Mouse (Mus musculus) A20 (cell line): ENCODE data around the gene Krtap16-1.

Experiments used
- DNase-seq: peaks from one replicate; pipeline ENCODE4 v3.0.0-alpha.2; 2011; ENCODE audit warnings: low read depth, low spot score

The Krtap16-1 gene

GRCm38 (mm10) chr11:99986180-99986647 is at the start of gene Krtap16-1:
Gene Krtap16-1 (minus strand): TSS chr11:99986597.
- no peak for DNase-seq

DNA sequence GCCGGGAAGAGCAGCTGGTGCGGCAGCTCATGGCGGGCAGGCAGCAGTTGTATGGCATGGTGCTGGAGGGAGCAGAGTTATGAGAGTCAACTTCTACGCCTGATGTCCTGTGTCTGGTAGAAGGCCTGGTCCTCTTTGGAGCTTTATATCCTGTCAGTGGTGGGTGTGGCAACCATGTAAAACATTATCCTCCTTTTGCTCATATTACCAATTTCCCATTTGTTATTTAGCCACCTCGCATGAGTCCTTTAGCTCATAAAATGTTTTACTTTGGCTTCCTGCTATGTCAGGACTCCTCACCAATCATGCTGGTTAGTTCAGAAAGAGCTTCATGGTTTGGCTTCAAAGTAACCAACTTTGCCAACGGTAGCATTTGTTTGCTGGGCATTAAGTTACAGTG is 43.4 kb upstream of the Krtap16-1 start, which contains the start of gene Krt33b:
TSS of gene Krt33b (minus strand) at position 101 of the 400 bp plus-strand sequence.
- no peak for DNase-seq

GRCm38 (mm10) chr11:100021438-100021837 is 35.0 kb upstream of the Krtap16-1 start:
- no peak for DNase-seq

DNA sequence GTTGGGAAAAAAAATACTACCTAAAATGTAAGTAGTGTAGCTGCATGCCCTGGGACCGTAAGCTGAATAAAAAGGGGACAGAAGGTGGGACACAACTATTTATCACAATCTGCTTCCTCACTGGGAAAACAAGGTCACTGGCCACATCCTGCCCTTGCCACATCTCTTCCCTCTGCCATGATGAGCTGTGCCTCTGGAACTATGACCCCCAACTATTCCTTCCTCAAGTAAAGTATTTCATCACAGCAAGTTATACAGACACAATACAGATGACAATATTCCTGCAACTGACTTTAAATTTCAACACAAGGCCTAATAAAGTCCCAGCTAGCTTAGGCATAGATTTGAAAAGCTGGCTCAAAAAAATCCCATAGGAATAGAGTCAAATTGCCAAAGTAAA is 33.1 kb upstream of the Krtap16-1 start:
- DNase-seq, result no peak

DNA sequence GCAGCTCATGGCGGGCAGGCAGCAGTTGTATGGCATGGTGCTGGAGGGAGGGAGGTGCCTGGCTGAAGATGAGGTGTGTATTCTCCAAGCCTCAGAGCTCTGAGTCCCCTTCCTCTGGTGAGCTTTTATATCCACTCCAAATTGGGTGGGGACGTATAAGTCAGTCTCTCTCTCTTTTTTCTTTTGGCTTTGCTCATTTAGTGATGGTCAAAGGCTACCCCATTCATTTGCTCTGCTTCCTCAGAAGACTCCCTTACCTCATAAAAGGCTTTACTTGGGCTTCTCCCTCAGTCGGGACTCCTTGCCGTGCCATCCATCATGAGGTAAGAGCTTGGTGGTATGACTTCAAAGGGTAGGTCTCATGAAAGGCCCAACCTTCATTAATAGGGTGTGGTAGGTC is 29.7 kb upstream of the Krtap16-1 start, which contains the start of gene Krt33a:
TSS of gene Krt33a (minus strand) at position 101 of the 400 bp plus-strand sequence.
- DNase-seq, result no peak

DNA sequence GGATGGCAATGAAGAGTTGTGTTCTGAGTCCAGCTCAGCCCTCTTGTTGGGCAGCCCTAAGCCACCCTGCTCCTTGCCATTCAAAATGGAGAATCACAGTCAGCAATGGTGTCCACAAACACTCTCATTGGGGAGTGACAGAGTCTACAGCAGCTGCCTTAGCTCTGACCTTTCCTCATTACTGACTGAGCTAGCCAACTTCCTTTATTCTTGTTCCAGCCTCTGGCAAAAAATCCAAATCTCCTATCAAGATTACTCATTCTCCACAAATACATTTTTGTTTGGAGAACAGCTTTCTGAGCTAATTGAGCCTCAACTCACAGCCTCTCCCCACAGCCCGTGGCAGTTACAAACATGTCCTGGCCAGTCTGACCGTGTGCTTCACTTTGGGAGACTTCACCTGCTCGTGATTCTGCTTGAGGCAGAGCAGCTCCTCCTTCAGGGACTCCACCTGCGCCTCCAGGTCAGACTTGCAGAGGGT is 27.3 kb upstream of the Krtap16-1 start:
- DNase-seq, result no peak

DNA sequence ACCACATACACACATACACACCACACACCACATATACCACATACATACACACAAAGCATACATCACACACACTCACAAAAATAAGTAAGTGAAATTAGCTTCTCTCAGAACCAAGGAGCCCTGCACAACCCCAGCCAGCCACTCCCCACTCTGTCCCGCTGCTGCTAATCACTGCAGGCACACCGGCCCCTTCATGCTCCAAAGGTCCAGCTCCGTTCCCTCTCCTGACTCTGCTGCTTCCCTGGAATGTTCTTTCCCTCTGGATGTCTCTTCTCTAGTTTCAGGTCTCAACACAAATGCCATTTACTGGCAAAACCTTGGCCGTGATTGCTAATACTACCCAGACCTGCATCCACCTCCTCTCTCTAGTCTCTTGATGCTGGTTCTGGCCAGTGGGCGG is 24.3 kb upstream of the Krtap16-1 start:
- no peak for DNase-seq

- DNase-seq, result no peak
These were observed 21.9 kb upstream of the Krtap16-1 start for GRCm38 (mm10) chr11:100008336-100008735.

DNA sequence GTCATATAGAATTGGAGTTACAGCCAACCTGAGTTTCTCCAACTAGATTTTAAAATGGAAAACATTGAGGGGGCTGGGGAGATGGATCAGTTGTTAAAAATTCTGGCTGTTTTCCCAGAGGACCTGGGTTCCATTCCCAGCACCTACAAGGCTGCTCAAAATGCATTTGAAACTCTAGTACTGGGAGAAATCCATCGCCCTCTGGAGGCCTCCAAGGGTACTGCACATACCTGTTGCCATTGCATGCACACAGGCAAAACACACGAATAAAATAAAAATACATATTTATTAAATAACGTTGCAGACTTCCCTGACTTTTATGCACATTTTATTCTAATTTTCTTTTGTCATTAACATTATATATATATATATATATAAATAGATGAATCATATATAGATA is 20.2 kb upstream of the Krtap16-1 start:
- peak; percentile 22 for DNase-seq

GRCm38 (mm10) chr11:100005905-100006304 is 19.5 kb upstream of the Krtap16-1 start:
- DNase-seq, result no peak

- DNase-seq, result peak; percentile 43
These were observed 18.4 kb upstream of the Krtap16-1 start for GRCm38 (mm10) chr11:100004846-100005245.

- no peak for DNase-seq
These were observed 12.7 kb upstream of the Krtap16-1 start for GRCm38 (mm10) chr11:99999091-99999490.

DNA sequence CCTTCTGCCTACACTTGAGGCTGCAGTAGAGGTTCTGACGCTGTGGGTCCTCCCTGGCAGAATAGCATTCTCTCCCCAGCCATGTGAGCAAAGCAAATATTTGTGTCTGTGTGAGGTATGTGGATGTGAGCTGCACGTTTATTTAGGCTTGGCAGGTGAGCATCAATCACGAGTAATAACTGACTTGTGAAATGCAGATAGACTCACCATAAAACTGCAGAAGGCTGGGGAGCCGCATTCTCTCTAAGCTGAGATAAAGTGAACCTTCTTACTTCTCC is 7.9 kb upstream of the Krtap16-1 start:
- DNase-seq, result no peak

- DNase-seq, result no peak
These were observed 7.4 kb upstream of the Krtap16-1 start, which contains the start of gene Krtap17-1 for GRCm38 (mm10) chr11:99993620-99994383. Gene Krtap17-1 (minus strand): TSS chr11:99993994.

GRCm38 (mm10) chr11:99990571-99990970 is 4.2 kb upstream of the Krtap16-1 start:
- DNase-seq, result no peak

- no peak for DNase-seq
These were observed 3.5 kb upstream of the Krtap16-1 start for GRCm38 (mm10) chr11:99989881-99990405.

DNA sequence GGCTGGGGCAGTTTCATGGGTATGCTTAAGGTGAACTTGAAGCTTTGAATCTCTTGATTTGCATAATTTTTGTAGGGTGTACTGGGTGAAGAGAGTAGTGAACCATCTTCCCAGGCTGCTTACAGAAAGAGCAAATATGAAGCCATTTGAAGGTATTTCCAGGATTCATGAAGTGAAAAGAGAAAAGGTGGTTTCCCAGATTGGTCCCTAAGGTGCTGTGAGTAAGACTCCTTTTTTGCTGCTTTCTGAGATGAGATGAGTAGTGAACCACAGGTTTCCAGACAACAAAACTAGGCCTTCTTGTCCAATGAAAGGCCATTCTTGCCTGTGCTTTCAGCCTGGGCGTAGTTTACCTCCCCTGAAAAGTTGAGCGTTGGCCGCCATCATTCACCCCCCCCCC is 2.1 kb upstream of the Krtap16-1 start:
- no peak for DNase-seq

DNA sequence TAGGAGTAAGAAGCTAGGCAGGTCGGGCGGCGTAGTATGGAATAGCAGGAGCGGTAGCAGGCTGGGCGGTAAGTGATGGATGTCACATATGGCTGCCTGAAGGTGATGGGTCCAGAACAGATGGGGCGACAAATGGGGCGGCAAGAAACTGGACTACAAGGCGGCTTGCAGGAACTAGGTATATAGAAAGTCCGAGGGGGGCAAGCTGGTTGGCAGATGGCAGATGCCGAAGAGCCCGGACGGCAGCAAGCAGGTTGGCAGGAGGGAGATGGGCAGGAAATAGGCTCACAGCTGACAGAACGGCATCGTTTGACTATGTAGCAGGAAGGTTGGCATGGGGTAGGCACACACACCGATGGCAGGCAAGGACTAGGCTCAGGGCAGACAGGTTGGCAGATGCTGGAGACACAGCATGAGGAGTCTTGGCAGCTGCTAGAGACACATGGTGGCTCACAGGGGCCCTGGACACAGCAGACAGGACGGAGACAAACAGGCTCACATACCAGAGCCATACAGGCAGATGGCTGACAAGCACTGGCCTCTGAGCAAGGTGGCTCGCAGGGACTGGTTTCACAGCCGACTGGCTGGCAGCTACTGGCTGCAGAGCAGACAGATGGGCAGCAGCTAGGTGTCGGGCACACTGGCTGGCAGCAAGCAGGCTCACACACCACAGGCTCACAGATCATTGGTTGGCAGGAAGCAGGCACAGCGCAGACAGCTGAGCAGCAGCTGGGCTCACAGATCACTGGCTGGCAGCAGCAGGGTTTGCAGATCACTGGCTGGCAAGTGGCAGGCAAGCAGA is 905 bp downstream of the Krtap16-1 start:
- DNase-seq, result no peak

GRCm38 (mm10) chr11:99983442-99983841 is 3.0 kb downstream of the Krtap16-1 start:
- no peak for DNase-seq

DNA sequence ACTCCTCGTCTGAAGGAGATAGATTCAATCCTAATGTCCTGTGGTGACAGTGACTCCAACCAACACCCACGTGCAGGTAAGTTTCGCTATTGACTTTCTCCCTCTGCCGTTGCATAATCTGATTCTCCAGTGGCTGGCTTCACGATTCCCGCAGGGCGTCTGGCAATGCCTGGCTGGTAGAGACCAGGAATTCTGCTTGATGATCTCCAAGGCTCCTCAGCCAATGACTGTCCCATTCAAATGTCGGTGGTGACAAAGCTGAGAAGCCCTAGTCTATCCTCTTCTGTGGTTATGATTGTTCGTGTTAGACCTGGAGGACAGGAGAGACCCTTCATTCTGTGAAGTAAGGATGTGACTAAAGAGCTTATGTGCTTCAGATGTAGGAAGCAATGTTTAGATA is 3.7 kb downstream of the Krtap16-1 start:
- DNase-seq, result no peak

DNA sequence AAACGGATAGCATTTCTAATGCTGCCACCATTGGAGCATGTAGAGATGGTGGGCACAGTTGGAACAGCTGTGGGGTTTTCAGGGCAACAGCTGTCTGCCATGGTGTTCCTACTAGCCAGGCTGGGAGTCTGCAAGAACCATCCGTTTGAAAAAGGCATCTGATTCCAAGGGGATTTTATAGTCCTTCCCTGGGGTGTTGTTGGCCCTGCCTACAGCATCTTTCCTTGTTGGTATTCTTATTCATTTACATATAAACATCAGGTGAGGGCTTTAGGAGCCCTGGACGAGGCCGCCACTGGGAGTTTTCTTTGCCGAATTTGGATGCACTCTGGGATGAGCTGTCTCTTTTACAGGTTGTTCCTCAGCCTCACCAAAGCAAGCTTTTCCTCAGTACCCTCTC is 7.4 kb downstream of the Krtap16-1 start, which contains the start of gene Krtap29-1:
TSS of gene Krtap29-1 (minus strand) at position 101 of the 400 bp plus-strand sequence.
- DNase-seq, result no peak

DNA sequence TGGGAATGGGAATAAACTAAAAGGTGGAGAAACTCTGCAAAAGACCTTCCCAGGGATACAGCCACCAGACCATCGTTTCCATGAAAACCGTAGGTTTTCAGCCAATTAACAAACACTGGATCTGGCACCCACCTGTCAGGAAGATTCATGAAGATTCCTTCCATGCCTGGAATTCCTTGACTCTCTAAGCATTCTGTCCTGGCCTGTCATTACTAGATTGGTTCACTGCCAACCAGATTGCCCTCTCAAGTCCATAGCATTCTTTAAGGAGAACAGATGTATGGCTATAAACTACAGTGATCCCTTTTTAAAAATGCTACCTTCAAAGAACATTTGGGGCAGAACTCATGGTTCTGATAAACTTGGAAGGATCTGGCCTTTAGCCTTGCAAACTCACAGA is 20.4 kb downstream of the Krtap16-1 start:
- DNase-seq, result no peak
